Mouse (Mus musculus) hindbrain, postnatal 0 days (tissue): ENCODE data around the gene Usf3. TPM values are rescaled to one million over a fixed set of nuclear protein-coding genes. Genes with fewer than 3 reads are reported as not detected.

ENCODE experiments used
- ATAC-seq: fragments of 200-750 bp; cut with Nextera tagmentation; 2 replicates; pipeline ENCODE4 v1.8.0; 2017; ENCODE audit warnings: mild to moderate bottlenecking, moderate TSS enrichment, moderate library complexity
- DNase-seq: peaks from one replicate; pipeline ENCODE4 v3.0.0-alpha.2; 2015; ENCODE audit warnings: low spot score
- H3K27ac ChIP-seq: fragments of 300-500 bp; sonication (generic); 2 replicates; pipeline ENCODE4 v1.5.1; 2014; ENCODE audit warnings: mild to moderate bottlenecking
- H3K27me3 ChIP-seq: fragments of 300-500 bp; sonication (generic); 2 replicates; pipeline ENCODE4 v1.6.1; 2014; ENCODE audit warnings: low read length, mixed read lengths; ENCODE audit not compliant: insufficient read depth
- H3K36me3 ChIP-seq: fragments of 300-500 bp; sonication (generic); 2 replicates; pipeline ENCODE4 v1.6.1; 2014; ENCODE audit warnings: low read length, mixed read lengths; ENCODE audit not compliant: insufficient read depth
- H3K4me1 ChIP-seq: fragments of 300-500 bp; sonication (generic); 2 replicates; pipeline ENCODE4 v1.6.1; 2014; ENCODE audit warnings: antibody characterized with exemption, low read length, mixed read lengths; ENCODE audit not compliant: insufficient read depth
- H3K4me2 ChIP-seq: fragments of 300-500 bp; sonication (generic); 2 replicates; pipeline ENCODE4 v1.6.1; 2014; ENCODE audit warnings: low read depth, mild to moderate bottlenecking, low read length, moderate library complexity, mixed read lengths
- H3K4me3 ChIP-seq: fragments of 300-500 bp; sonication (generic); 2 replicates; pipeline ENCODE4 v1.5.1; 2014; ENCODE audit warnings: low read length
- H3K9ac ChIP-seq: fragments of 300-500 bp; sonication (generic); replicated peaks from 2 replicates; pipeline ENCODE4 v1.6.1; 2014; ENCODE audit warnings: mild to moderate bottlenecking, low read length, moderate library complexity, mixed read lengths
- H3K9me3 ChIP-seq: fragments of 300-500 bp; sonication (generic); 2 replicates; pipeline ENCODE4 v1.6.1; 2016; ENCODE audit warnings: low read length, mixed read lengths
- CTCF ChIP-seq: IDR thresholded peaks from 2 replicates; pipeline ENCODE4 v1.5.1; 2016; ENCODE audit warnings: antibody characterized with exemption, control low read depth, low read depth
- WGBS: fragments of 180-500 bp; shearing (Covaris S2); extraction: QIAGEN DNeasy Blood & Tissue Kit; methylation state at CpG from one replicate; pipeline ENCODE4 v1.1.7; 2014; 5-methylcytosine and 5-hydroxymethylcytosine counted together
- polyA plus RNA-seq: library from polyadenylated mRNA; unstranded; fragments of >200 nt; fragmentation: Nextera tagmentation; extraction: Ambion mirVana; gene quantifications from 2 replicates; pipeline ENCODE4 v1.2.1, GENCODE M21; 2015
- total RNA-seq: library from RNA; depleted of rRNA; stranded (reverse); fragments of >200 nt; gene quantifications from 2 replicates; pipeline ENCODE4 v1.2.3, GENCODE M21; 2014

Gene Usf3
- total and polyA plus RNA-seq, 2 experiments from 2014 or later, result 1.9 to 13.8 TPM

GRCm38 (mm10) chr16:44149002-44149767 lies 23.9 kb upstream of the Usf3 start:
- Histone ChIP-seq H3K4me3 (no peak overlapping the region), H3K4me2 (no peak overlapping the region), H3K4me1 (no peaks in the 10 kb centered on the region), H3K27me3 (no peaks in the 10 kb centered on the region), H3K9ac (no peak overlapping the region), H3K9me3 (no peaks in the 10 kb centered on the region), H3K36me3 (no peaks in the 10 kb centered on the region), H3K27ac (no peak overlapping the region)
- peak; percentile 63 for TF ChIP-seq CTCF
- 98% methylated on average over 1 of the region's 1 CpGs for WGBS
- ATAC-seq, result no peak
- DNase-seq, result peak; percentile 19

GRCm38 (mm10) chr16:44154497-44155057 lies 18.5 kb upstream of the Usf3 start:
- H3K4me1 ChIP-seq, result no peaks in the 10 kb centered on the region
- ATAC-seq, result no peak
- peaks cover 3% of the 10 kb centered on the region; the same call in 1 of the 2 replicates for H3K36me3 ChIP-seq
- no peak overlapping the region for H3K9ac ChIP-seq
- H3K9me3 ChIP-seq, result no peaks in the 10 kb centered on the region
- H3K27ac ChIP-seq, result no peak overlapping the region
- no peak for TF ChIP-seq CTCF
- DNase-seq, result no peak
- WGBS, result 65% methylated on average over 6 of the region's 6 CpGs
- H3K27me3 ChIP-seq, result no peaks in the 10 kb centered on the region
- no peak overlapping the region for H3K4me2 ChIP-seq
- no peak overlapping the region for H3K4me3 ChIP-seq

- no peak for ATAC-seq
- Histone ChIP-seq H3K9me3 (no peaks in the 10 kb centered on the region), H3K36me3 (peaks cover 3% of the 10 kb centered on the region; the same call in 1 of the 2 replicates), H3K9ac (no peak overlapping the region), H3K27me3 (no peaks in the 10 kb centered on the region), H3K27ac (no peak overlapping the region), H3K4me2 (no peak overlapping the region), H3K4me1 (no peaks in the 10 kb centered on the region), H3K4me3 (no peak overlapping the region)
- no peak for TF ChIP-seq CTCF
- no peak for DNase-seq
- WGBS, result 92% methylated on average over 7 of the region's 7 CpGs
Observed at GRCm38 (mm10) chr16:44159325-44159724, 13.7 kb upstream of the Usf3 start.

GRCm38 (mm10) chr16:44163831-44164230 lies 9.2 kb upstream of the Usf3 start:
- no peak for TF ChIP-seq CTCF
- no peaks in the 10 kb centered on the region for H3K4me1 ChIP-seq
- H3K9ac ChIP-seq, result no peak overlapping the region
- no peak for DNase-seq
- no peaks in the 10 kb centered on the region for H3K27me3 ChIP-seq
- no peak overlapping the region for H3K4me3 ChIP-seq
- peaks cover 3% of the 10 kb centered on the region; the same call in 1 of the 2 replicates for H3K36me3 ChIP-seq
- H3K4me2 ChIP-seq, result no peak overlapping the region
- no peak overlapping the region for H3K27ac ChIP-seq
- 90% methylated on average over 2 of the region's 2 CpGs for WGBS
- no peak for ATAC-seq
- no peaks in the 10 kb centered on the region for H3K9me3 ChIP-seq

GRCm38 (mm10) chr16:44165182-44165581 lies 7.9 kb upstream of the Usf3 start:
- Histone ChIP-seq H3K36me3 (no peaks in the 10 kb centered on the region), H3K9ac (no peak overlapping the region), H3K4me3 (no peak overlapping the region), H3K4me1 (no peaks in the 10 kb centered on the region), H3K27me3 (no peaks in the 10 kb centered on the region), H3K27ac (no peak overlapping the region), H3K4me2 (no peak overlapping the region), H3K9me3 (no peaks in the 10 kb centered on the region)
- WGBS, result 54% methylated on average over 3 of the region's 3 CpGs
- ATAC-seq, result no peak
- no peak for TF ChIP-seq CTCF
- DNase-seq, result no peak

GRCm38 (mm10) chr16:44168990-44169389 lies 4.1 kb upstream of the Usf3 start:
- Histone ChIP-seq H3K27me3 (no peaks in the 10 kb centered on the region), H3K36me3 (no peaks in the 10 kb centered on the region), H3K4me3 (no peak overlapping the region), H3K4me1 (0 out of 2 replicates have a peak, but pooled peaks cover under 1% of the 10 kb centered on the region), H3K4me2 (no peak overlapping the region), H3K27ac (no peak overlapping the region), H3K9ac (no peak overlapping the region), H3K9me3 (no peaks in the 10 kb centered on the region)
- TF ChIP-seq CTCF, result no peak
- ATAC-seq (no peak), DNase-seq (no peak)
- WGBS, result 91% methylated on average over 4 of the region's 4 CpGs
